Mouse (Mus musculus) neural tube, embryonic 14.5 days (tissue): Measurements from ENCODE around the gene Rps2. TPM values are rescaled to one million over a fixed set of nuclear protein-coding genes. Genes with fewer than 3 reads are reported as not detected.

Experiments
- ATAC-seq: fragments of 200-750 bp; cut with Nextera tagmentation; 2 replicates; pipeline ENCODE4 v1.8.0; 2017; ENCODE audit warnings: low read depth, mild to moderate bottlenecking, moderate TSS enrichment, moderate library complexity
- H3K27ac ChIP-seq: fragments of 300-500 bp; sonication (generic); 2 replicates; pipeline ENCODE4 v1.5.1; 2014; ENCODE audit warnings: low read depth, mild to moderate bottlenecking, control low read depth, low read length, moderate library complexity, mixed read lengths
- H3K27me3 ChIP-seq: fragments of 300-500 bp; sonication (generic); 2 replicates; pipeline ENCODE4 v1.6.1; 2014; ENCODE audit warnings: low read length; ENCODE audit not compliant: control insufficient read depth, insufficient read depth
- H3K36me3 ChIP-seq: fragments of 300-500 bp; sonication (generic); 2 replicates; pipeline ENCODE4 v1.6.1; 2014; ENCODE audit warnings: low read length, mixed read lengths; ENCODE audit not compliant: control insufficient read depth, insufficient read depth
- H3K4me1 ChIP-seq: fragments of 300-500 bp; sonication (generic); 2 replicates; pipeline ENCODE4 v1.6.1; 2014; ENCODE audit warnings: low read length; ENCODE audit not compliant: control insufficient read depth, insufficient read depth
- H3K4me2 ChIP-seq: fragments of 300-500 bp; sonication (generic); 2 replicates; pipeline ENCODE4 v1.6.1; 2014; ENCODE audit warnings: mild to moderate bottlenecking, low read depth, low read length, control low read depth
- H3K4me3 ChIP-seq: fragments of 300-500 bp; sonication (generic); 2 replicates; pipeline ENCODE4 v1.5.1; 2014; ENCODE audit warnings: low read depth, low read length, control low read depth, mixed read lengths
- H3K9ac ChIP-seq: fragments of 300-500 bp; sonication (generic); replicated peaks from 2 replicates; pipeline ENCODE4 v1.6.1; 2014; ENCODE audit warnings: low read depth, mild to moderate bottlenecking, control low read depth, low read length, mixed read lengths
- H3K9me3 ChIP-seq: fragments of 300-500 bp; sonication (generic); 2 replicates; pipeline ENCODE4 v1.6.1; 2016; ENCODE audit warnings: low read length; ENCODE audit not compliant: control insufficient read depth
- WGBS: fragments of 180-500 bp; shearing (Covaris S2); extraction: QIAGEN DNeasy Blood & Tissue Kit; methylation state at CpG from one replicate; pipeline ENCODE4 v1.1.7; 2014; 5-methylcytosine and 5-hydroxymethylcytosine counted together
- polyA plus RNA-seq: library from polyadenylated mRNA; unstranded; fragments of >200 nt; fragmentation: Nextera tagmentation; extraction: Ambion mirVana; gene quantifications from 2 replicates; pipeline ENCODE4 v1.2.1, GENCODE M21; 2014

The Rps2 gene
- polyA plus RNA-seq, 1 experiment from 2014 or later: 742 TPM

GRCm38 (mm10) chr17:24745526-24746497, 27.9 kb downstream of the Rps2 start:
- no peaks in the 10 kb centered on the region for H3K4me1 ChIP-seq
- peak; percentile 90 for ATAC-seq
- no peak overlapping the region for H3K4me3 ChIP-seq
- H3K9ac ChIP-seq: no peak overlapping the region
- H3K36me3 ChIP-seq: no peaks in the 10 kb centered on the region
- H3K27me3 ChIP-seq: peaks cover 10% of the 10 kb centered on the region
- H3K27ac ChIP-seq: no peak overlapping the region
- WGBS: 18% methylated on average over 7 of the region's 7 CpGs
- H3K4me2 ChIP-seq: no peak overlapping the region
- H3K9me3 ChIP-seq: no peaks in the 10 kb centered on the region

GRCm38 (mm10) chr17:24746986-24747385, 29.1 kb downstream of the Rps2 start:
- Histone ChIP-seq H3K27me3 (peaks cover 19% of the 10 kb centered on the region), H3K9ac (0 out of 2 replicates have a peak overlapping the region, but pooled peaks have one; percentile 16), H3K4me2 (no peak overlapping the region), H3K9me3 (no peaks in the 10 kb centered on the region), H3K27ac (no peak overlapping the region), H3K4me3 (no peak overlapping the region), H3K36me3 (no peaks in the 10 kb centered on the region), H3K4me1 (no peaks in the 10 kb centered on the region)
- ATAC-seq: no peak
- WGBS: 41% methylated on average over 4 of the region's 4 CpGs

- H3K9ac ChIP-seq: no peak overlapping the region
- no peak overlapping the region for H3K27ac ChIP-seq
- H3K9me3 ChIP-seq: no peaks in the 10 kb centered on the region
- H3K4me2 ChIP-seq: no peak overlapping the region
- ATAC-seq: no peak
- 30% methylated on average over 4 of the region's 4 CpGs for WGBS
- 0 out of 2 replicates have a peak, but pooled peaks cover 6% of the 10 kb centered on the region for H3K4me1 ChIP-seq
- no peak overlapping the region for H3K4me3 ChIP-seq
- H3K27me3 ChIP-seq: peaks cover 47% of the 10 kb centered on the region
- H3K36me3 ChIP-seq: no peaks in the 10 kb centered on the region
Observed at GRCm38 (mm10) chr17:24751528-24751927, 33.6 kb downstream of the Rps2 start.

- Histone ChIP-seq H3K9ac (peak within 1 kb of the TSS; percentile 47; the same call in 1 of the 2 replicates), H3K4me1 (0 out of 2 replicates have a peak, but pooled peaks cover 6% of the 10 kb centered on the region), H3K9me3 (no peaks in the 10 kb centered on the region), H3K36me3 (no peaks in the 10 kb centered on the region), H3K27me3 (peaks cover 47% of the 10 kb centered on the region), H3K27ac (no peak within 1 kb of the TSS), H3K4me3 (peak within 1 kb of the TSS; percentile 38), H3K4me2 (peak within 1 kb of the TSS; percentile 69)
- peak; percentile 58; the same call in 1 of the 2 replicates for ATAC-seq
- under 1% methylated on average over 71 of the region's 82 CpGs for WGBS
Observed at GRCm38 (mm10) chr17:24752415-24753394, 34.8 kb downstream of the Rps2 start, which contains the start of gene Hs3st6. Hs3st6 (plus strand) TSS chr17:24752988.

- Histone ChIP-seq H3K9ac (no peak overlapping the region), H3K9me3 (no peaks in the 10 kb centered on the region)
- no peak for ATAC-seq
Observed at GRCm38 (mm10) chr17:24757394-24757793, 39.5 kb downstream of the Rps2 start.

GRCm38 (mm10) chr17:24761121-24761520, 43.2 kb downstream of the Rps2 start:
- H3K27ac ChIP-seq: no peak overlapping the region
- ATAC-seq: no peak
- H3K9me3 ChIP-seq: no peaks in the 10 kb centered on the region
- no peak overlapping the region for H3K4me3 ChIP-seq
- no peak overlapping the region for H3K9ac ChIP-seq
- no peaks in the 10 kb centered on the region for H3K36me3 ChIP-seq
- no peaks in the 10 kb centered on the region for H3K4me1 ChIP-seq
- H3K4me2 ChIP-seq: no peak overlapping the region
- 52% methylated on average over 5 of the region's 5 CpGs for WGBS
- no peaks in the 10 kb centered on the region for H3K27me3 ChIP-seq

More at GRCm38 (mm10) chr17:24757394-24757793, 39.5 kb downstream of the Rps2 start:
- WGBS: 93% methylated on average over 1 of the region's 1 CpGs
- H3K4me1 ChIP-seq: 0 out of 2 replicates have a peak, but pooled peaks cover 6% of the 10 kb centered on the region
- H3K27me3 ChIP-seq: peaks cover 27% of the 10 kb centered on the region
- H3K4me2 ChIP-seq: no peak overlapping the region
- H3K4me3 ChIP-seq: no peak overlapping the region
- H3K27ac ChIP-seq: no peak overlapping the region
- H3K36me3 ChIP-seq: no peaks in the 10 kb centered on the region

- Histone ChIP-seq H3K27ac (no peak overlapping the region), H3K9ac (no peak overlapping the region), H3K4me2 (no peak overlapping the region), H3K9me3 (no peaks in the 10 kb centered on the region), H3K36me3 (no peaks in the 10 kb centered on the region), H3K4me1 (no peaks in the 10 kb centered on the region), H3K4me3 (no peak overlapping the region), H3K27me3 (no peaks in the 10 kb centered on the region)
- WGBS: 60% methylated on average over 22 of the region's 22 CpGs
- ATAC-seq: no peak
Observed at GRCm38 (mm10) chr17:24765016-24765905, 47.3 kb downstream of the Rps2 start.

GRCm38 (mm10) chr17:24766266-24766875, 48.5 kb downstream of the Rps2 start:
- H3K4me2 ChIP-seq: no peak overlapping the region
- H3K36me3 ChIP-seq: no peaks in the 10 kb centered on the region
- no peak for ATAC-seq
- H3K4me3 ChIP-seq: no peak overlapping the region
- no peaks in the 10 kb centered on the region for H3K4me1 ChIP-seq
- H3K9me3 ChIP-seq: no peaks in the 10 kb centered on the region
- H3K27me3 ChIP-seq: no peaks in the 10 kb centered on the region
- no peak overlapping the region for H3K27ac ChIP-seq
- H3K9ac ChIP-seq: no peak overlapping the region
- 29% methylated on average over 12 of the region's 12 CpGs for WGBS
